Comparison of ENCODE assay signal across 8 mouse cellular contexts in the genomic region with DNA sequence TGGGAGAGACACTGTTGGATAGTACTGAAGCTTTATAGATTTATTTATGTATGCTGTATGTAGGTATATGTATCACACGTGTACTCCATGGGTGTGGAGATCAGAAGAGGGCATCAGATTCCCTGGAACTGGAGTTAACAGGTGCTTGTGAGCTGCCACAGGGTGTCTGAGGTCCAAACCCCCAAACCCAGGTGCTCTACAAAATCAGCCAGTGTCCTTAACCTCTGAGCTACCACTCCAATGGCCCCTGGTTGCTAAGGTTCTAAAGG. TPM values are rescaled to one million over a fixed set of nuclear protein-coding genes. Genes with fewer than 3 reads are reported as not detected.
DNase-seq lines count a peak whose midpoint lies in the region; ATAC-seq and TF ChIP-seq lines count a peak whose summit lies in the region.

No protein-coding gene starts in this region.

- peaks cover 20% of the 10 kb centered on the region for H3K4me1 ChIP-seq in megakaryocyte, embryonic 14.5 days
- H3K4me1 ChIP-seq in liver, embryonic 14.5 days (replicated peaks; ENCODE audit: control insufficient read depth in 2 of 2, insufficient read depth in 2 of 2, low read length in 1 of 2): peaks cover 0 to 2% of the 10 kb centered on the region in 2 experiments; a peak in 2 of 4 replicates
- peaks cover 3% of the 10 kb centered on the region for H3K4me1 ChIP-seq in stomach, postnatal 0 days (replicated peaks; ENCODE audit: control insufficient read depth, insufficient read depth)

- peak; percentile 12 for DNase-seq in cerebellum, adult 9-11 months
- DNase-seq in cerebellum, adult 11-12 months: no peak
- DNase-seq in liver, embryonic 14.5 days (ENCODE audit: low read depth in 3 of 3, low spot score in 3 of 3): no peak
- DNase-seq in stomach, postnatal 0 days (ENCODE audit: low spot score): no peak
- no peak for DNase-seq in adipocyte (ENCODE audit: low spot score)
- no peak for DNase-seq in left cerebral cortex, postnatal 10 days (ENCODE audit: extremely low spot score in 1 of 2, low spot score in 2 of 2)

- no peak for ATAC-seq in megakaryocyte, adult 5-6 weeks (ENCODE audit: poor library complexity, severe bottlenecking)
- no peak for ATAC-seq in liver, embryonic 14.5 days (ENCODE audit: insufficient read depth)
- ATAC-seq in stomach, postnatal 0 days (ENCODE audit: low FRiP score, low TSS enrichment): no peak

- H3K27ac ChIP-seq in liver, embryonic 14.5 days: no peak overlapping the region
- peak overlapping the region; percentile 42; the same call in 1 of the 2 replicates for H3K27ac ChIP-seq in stomach, postnatal 0 days (replicated peaks)

- peak overlapping the region; percentile 42 for H3K4me2 ChIP-seq in liver, embryonic 14.5 days (ENCODE audit: low read depth)
- peak overlapping the region; percentile 56 for H3K4me2 ChIP-seq in stomach, postnatal 0 days (replicated peaks; ENCODE audit: low read depth)

- WGBS in liver, embryonic 14.5 days (ENCODE audit: insufficient replicate concordance): 13% methylated on average over 1 of the region's 1 CpGs
- WGBS in stomach, postnatal 0 days: 0% methylated on average over 1 of the region's 1 CpGs

- TF ChIP-seq EP300 in liver, embryonic 14.5 days (IDR thresholded peaks at IDR 0.05; ENCODE audit: low read depth): no peak
- no peak for TF ChIP-seq EP300 in stomach, postnatal 0 days (optimal IDR thresholded peaks at IDR 0.05)

- H3K27me3 ChIP-seq in megakaryocyte, embryonic 14.5 days (replicated peaks): no peaks in the 10 kb centered on the region
- H3K27me3 ChIP-seq in liver, embryonic 14.5 days (ENCODE audit: control insufficient read depth, insufficient read depth, low read length): no peaks in the 10 kb centered on the region
- H3K27me3 ChIP-seq in stomach, postnatal 0 days (ENCODE audit: control insufficient read depth, insufficient read depth, low read length): no peaks in the 10 kb centered on the region

- no peak for TF ChIP-seq CTCF in liver, embryonic 14.5 days (IDR thresholded peaks at IDR 0.05; ENCODE audit: low read depth)
- no peak for TF ChIP-seq CTCF in stomach, postnatal 0 days (IDR thresholded peaks at IDR 0.05; ENCODE audit: low read depth)

- peak overlapping the region; percentile 94 for H3K4me3 ChIP-seq in megakaryocyte, embryonic 14.5 days (replicated peaks)
- H3K4me3 ChIP-seq in liver, embryonic 14.5 days (ENCODE audit: insufficient read depth in 1 of 2, low read depth in 2 of 2, low read length in 2 of 2): peak overlapping the region in 1 of 2 experiments; percentile 35; a peak in 1 of 4 replicates
- peak overlapping the region; percentile 47 for H3K4me3 ChIP-seq in stomach, postnatal 0 days (ENCODE audit: low read depth, low read length)

- H3K36me3 ChIP-seq in megakaryocyte, embryonic 14.5 days (replicated peaks; ENCODE audit: low read length): no peaks in the 10 kb centered on the region
- H3K36me3 ChIP-seq in liver, embryonic 14.5 days (replicated peaks; ENCODE audit: control insufficient read depth, insufficient read depth, low read depth): no peaks in the 10 kb centered on the region
- H3K36me3 ChIP-seq in stomach, postnatal 0 days (ENCODE audit: control insufficient read depth, insufficient read depth, low read length): no peaks in the 10 kb centered on the region

- H3K9ac ChIP-seq in liver, embryonic 14.5 days (replicated peaks): no peak overlapping the region
- no peak overlapping the region; the same call in 1 of the 2 replicates for H3K9ac ChIP-seq in stomach, postnatal 0 days (ENCODE audit: low read length)

- intact Hi-C loops in left cerebral cortex, postnatal 10 days (cut with DNase I): no loop called here

- H3K9me3 ChIP-seq in megakaryocyte, embryonic 14.5 days: no peaks in the 10 kb centered on the region
- H3K9me3 ChIP-seq in liver, embryonic 14.5 days (ENCODE audit: control insufficient read depth, low read length): no peaks in the 10 kb centered on the region
- no peaks in the 10 kb centered on the region for H3K9me3 ChIP-seq in stomach, postnatal 0 days (ENCODE audit: control insufficient read depth, low read length)

RNA-seq across cellular contexts. Expression of a gene that starts 39.7 kb away (rescaled TPM):
- polyA plus RNA-seq in megakaryocyte, embryonic 14.5 days (2012; ENCODE audit: insufficient read depth, low replicate concordance): not detected in 2 replicates
- not detected in 2 replicates for total RNA-seq in megakaryocyte, adult 5-6 weeks (2015)
- not detected in 2 replicates for total RNA-seq in megakaryocyte, adult 5-6 weeks (2017)
- polyA plus RNA-seq in liver, embryonic 14.5 days (2012; rRNA removed): not detected in 2 replicates
- polyA plus RNA-seq in liver, embryonic 14.5 days (2014; fragmentation: Nextera tagmentation; extraction: Ambion mirVana): not detected in 2 replicates
- polyA plus RNA-seq in stomach, postnatal 0 days (2015; fragmentation: Nextera tagmentation; extraction: Ambion mirVana): not detected in 2 replicates
- not detected for total RNA-seq in left cerebral cortex, postnatal 10 days (2021)
